Mouse (Mus musculus) kidney, adult 2 months (tissue): ENCODE measurements around the gene Ttll6.
"Not testable (repeated sequence)": the region's sequence is repeated elsewhere in the genome, so short reads cannot be mapped to it uniquely, and the experiment has no call there.

Experiments
- CTCF ChIP-seq: fragments of 200-500 bp; conservative IDR thresholded peaks from 2 replicates; pipeline ENCODE4 v1.5.1; 2011; ENCODE audit warnings: low read depth, mild to moderate bottlenecking, control low read depth, low read length, moderate library complexity, mixed read lengths; ENCODE audit not compliant: insufficient read depth, insufficient read length
- POLR2A ChIP-seq: fragments of 200-500 bp; IDR thresholded peaks from one replicate; pipeline ENCODE4 v1.6.1; 2011; ENCODE audit warnings: low read depth, low read length, control low read depth

GRCm38 (mm10) chr11:96116925-96117324, 16.7 kb upstream of the Ttll6 start:
- not testable (repeated sequence) for TF ChIP-seq POLR2A, CTCF
